Mouse (Mus musculus) midbrain, embryonic 13.5 days (tissue): Measurements from ENCODE around the gene Eif4g3. TPM values are rescaled to one million over a fixed set of nuclear protein-coding genes. Genes with fewer than 3 reads are reported as not detected.

Experiments
- ATAC-seq: fragments of 200-750 bp; cut with Nextera tagmentation; 2 replicates; pipeline ENCODE4 v1.8.0; 2017; ENCODE audit warnings: mild to moderate bottlenecking, moderate TSS enrichment, moderate library complexity
- H3K27ac ChIP-seq: fragments of 300-500 bp; sonication (generic); 2 replicates; pipeline ENCODE4 v1.5.1; 2015; ENCODE audit warnings: inconsistent platforms, mild to moderate bottlenecking, moderate library complexity
- H3K27me3 ChIP-seq: fragments of 300-500 bp; sonication (generic); 2 replicates; pipeline ENCODE4 v1.6.1; 2015; ENCODE audit warnings: mild to moderate bottlenecking, inconsistent platforms
- H3K36me3 ChIP-seq: fragments of 300-500 bp; sonication (generic); 2 replicates; pipeline ENCODE4 v1.6.1; 2015; ENCODE audit warnings: mild to moderate bottlenecking, inconsistent platforms
- H3K4me1 ChIP-seq: fragments of 300-500 bp; sonication (generic); replicated peaks from 2 replicates; pipeline ENCODE4 v1.6.1; 2015; ENCODE audit warnings: inconsistent platforms
- H3K4me2 ChIP-seq: fragments of 300-500 bp; sonication (generic); replicated peaks from 2 replicates; pipeline ENCODE4 v1.6.1; 2015; ENCODE audit warnings: moderate library complexity, mild to moderate bottlenecking, inconsistent platforms
- H3K4me3 ChIP-seq: fragments of 300-500 bp; sonication (generic); replicated peaks from 2 replicates; pipeline ENCODE4 v1.5.1; 2015; ENCODE audit warnings: mild to moderate bottlenecking, inconsistent platforms
- H3K9ac ChIP-seq: fragments of 300-500 bp; sonication (generic); replicated peaks from 2 replicates; pipeline ENCODE4 v1.6.1; 2015; ENCODE audit warnings: mild to moderate bottlenecking, inconsistent platforms
- H3K9me3 ChIP-seq: fragments of 300-500 bp; sonication (generic); 2 replicates; pipeline ENCODE4 v1.6.1; 2016; ENCODE audit warnings: mild to moderate bottlenecking, inconsistent platforms
- WGBS: fragments of 180-500 bp; shearing (Covaris S2); methylation state at CpG from one replicate; pipeline ENCODE4 v1.1.7; 2015; 5-methylcytosine and 5-hydroxymethylcytosine counted together
- polyA plus RNA-seq: library from polyadenylated mRNA; unstranded; fragments of >200 nt; fragmentation: Nextera tagmentation; extraction: Ambion mirVana; gene quantifications from 2 replicates; pipeline ENCODE4 v1.2.1, GENCODE M21; 2015

Eif4g3 gene
- polyA plus RNA-seq, 1 experiment from 2014 or later = 55.5 TPM

GRCm38 (mm10) chr4:138192561-138192960 lies 199.7 kb downstream of the Eif4g3 start:
- Histone ChIP-seq H3K9ac (no peak overlapping the region), H3K4me3 (no peak overlapping the region), H3K4me1 (no peaks in the 10 kb centered on the region), H3K4me2 (no peak overlapping the region), H3K9me3 (no peaks in the 10 kb centered on the region), H3K27ac (no peak overlapping the region), H3K36me3 (peaks cover 94% of the 10 kb centered on the region), H3K27me3 (no peaks in the 10 kb centered on the region)
- 85% methylated on average over 5 of the region's 5 CpGs for WGBS
- ATAC-seq = no peak

- no peak overlapping the region for H3K4me3 ChIP-seq
- peaks cover 95% of the 10 kb centered on the region for H3K36me3 ChIP-seq
- no peaks in the 10 kb centered on the region for H3K4me1 ChIP-seq
- WGBS = 92% methylated on average over 3 of the region's 3 CpGs
- H3K27me3 ChIP-seq = no peaks in the 10 kb centered on the region
- H3K4me2 ChIP-seq = no peak overlapping the region
- no peak for ATAC-seq
- H3K9ac ChIP-seq = no peak overlapping the region
- H3K27ac ChIP-seq = no peak overlapping the region
- no peaks in the 10 kb centered on the region for H3K9me3 ChIP-seq
Measured at GRCm38 (mm10) chr4:138200769-138201168, 207.9 kb downstream of the Eif4g3 start.

GRCm38 (mm10) chr4:138201696-138202095 lies 208.9 kb downstream of the Eif4g3 start:
- ATAC-seq = no peak
- Histone ChIP-seq H3K4me3 (no peak overlapping the region), H3K36me3 (peaks cover 93% of the 10 kb centered on the region), H3K9me3 (no peaks in the 10 kb centered on the region), H3K27me3 (no peaks in the 10 kb centered on the region), H3K4me2 (no peak overlapping the region), H3K9ac (no peak overlapping the region), H3K4me1 (no peaks in the 10 kb centered on the region), H3K27ac (no peak overlapping the region)
- 90% methylated on average over 9 of the region's 9 CpGs for WGBS

GRCm38 (mm10) chr4:138210116-138210515 lies 217.3 kb downstream of the Eif4g3 start:
- H3K4me1 ChIP-seq = 0 out of 2 replicates have a peak, but pooled peaks cover under 1% of the 10 kb centered on the region
- no peaks in the 10 kb centered on the region for H3K9me3 ChIP-seq
- no peaks in the 10 kb centered on the region for H3K27me3 ChIP-seq
- H3K4me2 ChIP-seq = no peak overlapping the region
- ATAC-seq = no peak
- peaks cover 47% of the 10 kb centered on the region for H3K36me3 ChIP-seq
- H3K9ac ChIP-seq = no peak overlapping the region
- no peak overlapping the region for H3K4me3 ChIP-seq
- no peak overlapping the region for H3K27ac ChIP-seq
- 91% methylated on average over 5 of the region's 5 CpGs for WGBS

GRCm38 (mm10) chr4:138213861-138214260 lies 221.0 kb downstream of the Eif4g3 start:
- Histone ChIP-seq H3K4me2 (no peak overlapping the region), H3K27ac (no peak overlapping the region), H3K4me3 (no peak overlapping the region), H3K27me3 (no peaks in the 10 kb centered on the region), H3K36me3 (peaks cover 14% of the 10 kb centered on the region), H3K4me1 (peaks cover 22% of the 10 kb centered on the region), H3K9me3 (no peaks in the 10 kb centered on the region), H3K9ac (no peak overlapping the region)
- no peak for ATAC-seq
- WGBS = 89% methylated on average over 3 of the region's 3 CpGs

- Histone ChIP-seq H3K36me3 (no peaks in the 10 kb centered on the region), H3K9ac (peak overlapping the region; percentile 98), H3K9me3 (no peaks in the 10 kb centered on the region), H3K27ac (peak overlapping the region; percentile 100), H3K4me2 (peak overlapping the region; percentile 72), H3K4me1 (peaks cover 39% of the 10 kb centered on the region), H3K27me3 (no peaks in the 10 kb centered on the region), H3K4me3 (peak overlapping the region; percentile 98)
- WGBS = 42% methylated on average over 13 of the region's 13 CpGs
- ATAC-seq = no peak
Measured at GRCm38 (mm10) chr4:138215671-138216199, 222.9 kb downstream of the Eif4g3 start.

- Histone ChIP-seq H3K4me3 (peak within 1 kb of the TSS; percentile 98), H3K9ac (peak within 1 kb of the TSS; percentile 98), H3K4me2 (peak within 1 kb of the TSS; percentile 78), H3K36me3 (no peaks in the 10 kb centered on the region), H3K27ac (peak within 1 kb of the TSS; percentile 100), H3K27me3 (no peaks in the 10 kb centered on the region), H3K4me1 (peaks cover 43% of the 10 kb centered on the region), H3K9me3 (no peaks in the 10 kb centered on the region)
- ATAC-seq = peak; percentile 86
- WGBS = under 1% methylated on average over 56 of the region's 84 CpGs
Measured at GRCm38 (mm10) chr4:138216200-138216890, 223.5 kb downstream of the Eif4g3 start, which contains the start of gene Hp1bp3. Gene Hp1bp3, plus strand, starts transcription at chr4:138216296.

- ATAC-seq = peak; percentile 96
- Histone ChIP-seq H3K27me3 (no peaks in the 10 kb centered on the region), H3K36me3 (peaks cover 1% of the 10 kb centered on the region), H3K9me3 (no peaks in the 10 kb centered on the region), H3K27ac (peak overlapping the region; percentile 100), H3K9ac (peak overlapping the region; percentile 98), H3K4me2 (peak overlapping the region; percentile 78), H3K4me1 (peaks cover 43% of the 10 kb centered on the region), H3K4me3 (peak overlapping the region; percentile 98)
- WGBS = under 1% methylated on average over 44 of the region's 68 CpGs
Measured at GRCm38 (mm10) chr4:138216891-138217392, 224.1 kb downstream of the Eif4g3 start.

GRCm38 (mm10) chr4:138217441-138217840 lies 224.6 kb downstream of the Eif4g3 start:
- peaks cover 43% of the 10 kb centered on the region for H3K4me1 ChIP-seq
- no peak; the same call in 1 of the 2 replicates for ATAC-seq
- H3K27ac ChIP-seq = peak overlapping the region; percentile 100
- peak overlapping the region; percentile 98 for H3K4me3 ChIP-seq
- peaks cover 6% of the 10 kb centered on the region for H3K36me3 ChIP-seq
- under 1% methylated on average over 32 of the region's 36 CpGs for WGBS
- no peaks in the 10 kb centered on the region for H3K9me3 ChIP-seq
- no peaks in the 10 kb centered on the region for H3K27me3 ChIP-seq
- peak overlapping the region; percentile 98 for H3K9ac ChIP-seq
- peak overlapping the region; percentile 78 for H3K4me2 ChIP-seq

GRCm38 (mm10) chr4:138217951-138218685 lies 225.3 kb downstream of the Eif4g3 start:
- H3K36me3 ChIP-seq = peaks cover 13% of the 10 kb centered on the region
- peak overlapping the region; percentile 98 for H3K4me3 ChIP-seq
- no peak for ATAC-seq
- H3K27ac ChIP-seq = no peak overlapping the region
- H3K27me3 ChIP-seq = no peaks in the 10 kb centered on the region
- H3K9ac ChIP-seq = peak overlapping the region; percentile 98
- no peaks in the 10 kb centered on the region for H3K9me3 ChIP-seq
- peaks cover 43% of the 10 kb centered on the region for H3K4me1 ChIP-seq
- 82% methylated on average over 11 of the region's 11 CpGs for WGBS
- H3K4me2 ChIP-seq = peak overlapping the region; percentile 78

- Histone ChIP-seq H3K4me2 (0 out of 2 replicates have a peak overlapping the region, but pooled peaks have one; percentile 78), H3K9me3 (no peaks in the 10 kb centered on the region), H3K27ac (no peak overlapping the region), H3K36me3 (peaks cover 25% of the 10 kb centered on the region), H3K4me3 (no peak overlapping the region), H3K9ac (peak overlapping the region; percentile 43; the same call in 1 of the 2 replicates), H3K27me3 (no peaks in the 10 kb centered on the region), H3K4me1 (peaks cover 43% of the 10 kb centered on the region)
- no peak for ATAC-seq
- 91% methylated on average over 5 of the region's 5 CpGs for WGBS
Measured at GRCm38 (mm10) chr4:138219331-138219730, 226.5 kb downstream of the Eif4g3 start.

- WGBS = 94% methylated on average over 7 of the region's 7 CpGs
- no peaks in the 10 kb centered on the region for H3K27me3 ChIP-seq
- H3K9me3 ChIP-seq = no peaks in the 10 kb centered on the region
- H3K36me3 ChIP-seq = peaks cover 35% of the 10 kb centered on the region
- peaks cover 36% of the 10 kb centered on the region for H3K4me1 ChIP-seq
- H3K9ac ChIP-seq = no peak overlapping the region
- no peak overlapping the region for H3K27ac ChIP-seq
- H3K4me2 ChIP-seq = no peak overlapping the region
- no peak for ATAC-seq
- no peak overlapping the region for H3K4me3 ChIP-seq
Measured at GRCm38 (mm10) chr4:138220761-138221160, 227.9 kb downstream of the Eif4g3 start.
